Mouse (Mus musculus): Measurements from ENCODE around the gene Yme1l1. TPM values are rescaled to one million over a fixed set of nuclear protein-coding genes. Genes with fewer than 3 reads are reported as not detected.

The Yme1l1 gene
- total and polyA plus RNA-seq, 3 experiments: 58.6 to 131 (median 78.2) TPM

DNA sequence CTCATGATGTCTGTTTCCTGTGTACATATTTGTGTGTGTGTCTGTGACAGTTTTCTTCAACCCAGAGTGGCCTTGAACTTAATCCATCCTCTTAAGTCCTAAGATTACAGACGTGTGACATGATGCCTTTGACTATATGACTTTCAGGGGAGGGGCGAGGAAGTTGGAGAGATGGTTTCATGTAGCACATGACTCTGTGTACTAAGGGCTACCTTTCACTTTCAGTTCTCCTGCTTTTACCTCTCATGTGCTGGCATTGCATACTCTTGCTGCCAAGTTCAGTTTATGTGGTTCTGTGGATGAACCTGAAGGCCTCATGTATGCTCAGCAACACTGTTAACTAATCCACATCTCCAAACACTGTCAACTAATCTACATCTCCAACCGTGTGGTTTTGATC is 16.1 kb downstream of the Yme1l1 start:
- peaks cover 2 to 13% of the 10 kb centered on the region in 2 experiments; a peak in 2 of 4 replicates for H3K4me1 ChIP-seq (ENCODE audit: control insufficient read depth in 1 of 2, insufficient read depth in 2 of 2)
- peak overlapping the region; percentile 45 for H3K27ac ChIP-seq (ENCODE audit: insufficient read depth, low read depth)
- no peak overlapping the region for H3K4me3 ChIP-seq (replicated peaks in 1 of 3; ENCODE audit: low read depth in 2 of 3, low read length in 2 of 3, poor library complexity in 1 of 3)
- H3K79me2 ChIP-seq (replicated peaks; ENCODE audit: control insufficient read depth, extremely low read depth, insufficient read depth, poor library complexity, severe bottlenecking): peaks cover 4% of the 10 kb centered on the region
- in situ Hi-C loops (cut with MboI; ENCODE audit: low pct_ligation_motif_present, low pct_unique_long_range_greater_than_20kb, low sequenced_read_pairs) (no loop called here), dilution Hi-C loops (cut with MboI; ENCODE audit: extremely low pct_ligation_motif_present, extremely low pct_unique_long_range_greater_than_20kb, low sequenced_read_pairs) (no loop called here)
- peak; percentile 60 for DNase-seq (ENCODE audit: extremely low read depth)
- peaks cover 35 to 83% of the 10 kb centered on the region in 2 experiments for H3K36me3 ChIP-seq (replicated peaks in 1 of 2; ENCODE audit: control insufficient read depth in 1 of 2, insufficient read depth in 1 of 2, low read length in 1 of 2)
- TF ChIP-seq MYC (IDR thresholded peaks at IDR 0.05; ENCODE audit: low read depth, low read length): 0 out of 2 replicates have a peak, but pooled peaks have one; percentile 42
- no peak for TF ChIP-seq POLR2A (IDR thresholded peaks at IDR 0.05; ENCODE audit: low read depth, low read length)
- peak; percentile 72 for TF ChIP-seq BHLHE40 (IDR thresholded peaks at IDR 0.05; ENCODE audit: low read depth, low read length)
- peak; percentile 36; the same call in 1 of the 2 replicates for TF ChIP-seq ETS1 (conservative IDR thresholded peaks at IDR 0.05; ENCODE audit: low read depth, low read length)
- H3K9me3 ChIP-seq (replicated peaks; ENCODE audit: low read length): no peaks in the 10 kb centered on the region
- H3K4me2 ChIP-seq (ENCODE audit: insufficient read depth, low read depth, poor library complexity, severe bottlenecking): no peak overlapping the region; the same call in 1 of the 2 replicates
- no peak overlapping the region for H3K9ac ChIP-seq (ENCODE audit: insufficient read depth, low read depth)
- H3K27me3 ChIP-seq (replicated peaks): no peaks in the 10 kb centered on the region

DNA sequence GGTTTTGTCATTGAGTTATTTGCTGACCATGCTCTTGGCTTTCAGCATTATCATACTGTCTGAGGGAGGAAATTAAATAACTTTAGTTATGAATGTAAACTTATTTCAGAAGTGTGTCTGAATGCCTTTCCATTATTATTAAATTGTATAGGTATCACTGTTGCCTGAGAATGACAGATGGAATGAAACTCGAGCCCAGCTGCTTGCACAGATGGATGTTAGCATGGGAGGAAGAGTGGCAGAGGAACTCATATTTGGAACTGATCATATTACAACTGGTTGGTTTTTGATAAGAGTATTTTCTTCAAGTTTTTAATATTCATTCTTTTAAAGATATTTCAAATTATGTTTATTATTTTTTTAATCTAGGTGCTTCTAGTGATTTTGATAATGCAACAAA is 38.2 kb downstream of the Yme1l1 start:
- Histone ChIP-seq H3K27ac (ENCODE audit: insufficient read depth, low read depth) (no peak overlapping the region), H3K79me2 (replicated peaks; ENCODE audit: control insufficient read depth, extremely low read depth, insufficient read depth, poor library complexity, severe bottlenecking) (no peaks in the 10 kb centered on the region)

DNA sequence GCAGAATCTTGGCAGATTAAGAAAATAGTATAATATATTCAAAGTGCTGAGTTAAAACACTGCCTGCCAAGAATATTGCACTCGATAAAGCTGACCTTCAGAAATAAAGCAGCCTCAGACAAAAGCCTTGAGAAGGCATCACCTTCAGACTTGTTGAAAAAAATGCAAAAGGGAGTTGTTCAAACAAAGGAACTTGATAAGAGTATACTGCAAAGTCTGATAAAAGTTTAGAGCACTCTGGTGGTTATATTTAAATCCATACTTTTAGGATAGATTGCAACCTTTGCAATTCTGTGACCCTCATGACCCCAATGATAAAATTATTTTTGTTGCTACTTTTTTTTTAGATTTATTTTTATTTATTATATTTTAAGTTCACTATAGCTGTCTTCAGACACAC is 44.9 kb downstream of the Yme1l1 start:
- no peaks in the 10 kb centered on the region for H3K9me3 ChIP-seq (replicated peaks; ENCODE audit: low read length)
- dilution Hi-C loops (cut with MboI; ENCODE audit: extremely low pct_ligation_motif_present, extremely low pct_unique_long_range_greater_than_20kb, low sequenced_read_pairs) (no loop called here), in situ Hi-C loops (cut with MboI; ENCODE audit: low pct_ligation_motif_present, low pct_unique_long_range_greater_than_20kb, low sequenced_read_pairs) (no loop called here)
- H3K79me2 ChIP-seq (replicated peaks; ENCODE audit: control insufficient read depth, extremely low read depth, insufficient read depth, poor library complexity, severe bottlenecking): no peaks in the 10 kb centered on the region
- H3K4me3 ChIP-seq (replicated peaks in 1 of 3; ENCODE audit: low read depth in 2 of 3, low read length in 2 of 3, poor library complexity in 1 of 3): no peak overlapping the region
- H3K27me3 ChIP-seq (replicated peaks): no peaks in the 10 kb centered on the region
- no peaks in the 10 kb centered on the region for H3K4me1 ChIP-seq (ENCODE audit: control insufficient read depth in 1 of 2, insufficient read depth in 2 of 2)
- TF ChIP-seq ZC3H11A (IDR thresholded peaks at IDR 0.05; ENCODE audit: low read depth, low read length) (no peak), MXI1 (IDR thresholded peaks at IDR 0.05; ENCODE audit: low read depth, low read length) (no peak), SIN3A (IDR thresholded peaks at IDR 0.05; ENCODE audit: low read length) (no peak), JUN (IDR thresholded peaks at IDR 0.05; ENCODE audit: insufficient read depth, low read depth, low read length) (no peak), TBP (conservative IDR thresholded peaks at IDR 0.05; ENCODE audit: low read depth, low read length) (no peak), POLR2AphosphoS2 (IDR thresholded peaks at IDR 0.05; ENCODE audit: low read depth, low read length) (no peak), MEF2A (IDR thresholded peaks at IDR 0.05; ENCODE audit: borderline replicate concordance, low read depth, low read length) (no peak), CHD2 (IDR thresholded peaks at IDR 0.05; ENCODE audit: low read length) (no peak), CTCF (conservative IDR thresholded peaks at IDR 0.05 in 1 of 2, IDR thresholded peaks at IDR 0.05 in 1 of 2; ENCODE audit: low read depth in 2 of 2, low read length in 2 of 2) (no peak), USF2 (conservative IDR thresholded peaks at IDR 0.05; ENCODE audit: low read depth, low read length) (no peak), USF1 (IDR thresholded peaks at IDR 0.05; ENCODE audit: low read depth, low read length) (no peak), RAD21 (IDR thresholded peaks at IDR 0.05; ENCODE audit: low read depth, low read length) (no peak), EP300 (IDR thresholded peaks at IDR 0.05; ENCODE audit: low read length) (no peak), ELF1 (IDR thresholded peaks at IDR 0.05; ENCODE audit: low read depth, low read length) (no peak), IRF4 (IDR thresholded peaks at IDR 0.05; ENCODE audit: low read depth, low read length) (no peak), MAFK (IDR thresholded peaks at IDR 0.05; ENCODE audit: insufficient replicate concordance, low read length) (no peak)
- no peak overlapping the region for H3K9ac ChIP-seq (ENCODE audit: insufficient read depth, low read depth)
- no peak overlapping the region for H3K27ac ChIP-seq (ENCODE audit: insufficient read depth, low read depth)
- peaks cover 7 to 44% of the 10 kb centered on the region in 2 experiments for H3K36me3 ChIP-seq (replicated peaks in 1 of 2; ENCODE audit: control insufficient read depth in 1 of 2, insufficient read depth in 1 of 2, low read length in 1 of 2)
- no peak overlapping the region for H3K4me2 ChIP-seq (ENCODE audit: insufficient read depth, low read depth, poor library complexity, severe bottlenecking)
- no peak for DNase-seq (ENCODE audit: extremely low read depth)

More for the DNA sequence above, 38.2 kb downstream of the Yme1l1 start:
- H3K9ac ChIP-seq (ENCODE audit: insufficient read depth, low read depth): no peak overlapping the region
- H3K4me1 ChIP-seq (ENCODE audit: control insufficient read depth in 1 of 2, insufficient read depth in 2 of 2): no peaks in the 10 kb centered on the region
- no peaks in the 10 kb centered on the region for H3K27me3 ChIP-seq (replicated peaks)
- TF ChIP-seq JUND (conservative IDR thresholded peaks at IDR 0.05; ENCODE audit: low read depth, low read length) (no peak), MAX (IDR thresholded peaks at IDR 0.05; ENCODE audit: low read length) (no peak), POLR2A (IDR thresholded peaks at IDR 0.05; ENCODE audit: low read depth, low read length) (no peak), NELFE (IDR thresholded peaks at IDR 0.05; ENCODE audit: low read depth, low read length) (no peak), KAT2A (IDR thresholded peaks at IDR 0.05; ENCODE audit: insufficient replicate concordance, low read length) (no peak), JUN (IDR thresholded peaks at IDR 0.05; ENCODE audit: insufficient read depth, low read depth, low read length) (no peak), CHD2 (IDR thresholded peaks at IDR 0.05; ENCODE audit: low read length) (no peak), MAZ (IDR thresholded peaks at IDR 0.05; ENCODE audit: low read depth, low read length) (no peak), SIN3A (IDR thresholded peaks at IDR 0.05; ENCODE audit: low read length) (no peak), ETS1 (conservative IDR thresholded peaks at IDR 0.05; ENCODE audit: low read depth, low read length) (no peak), EP300 (IDR thresholded peaks at IDR 0.05; ENCODE audit: low read length) (no peak), IRF4 (IDR thresholded peaks at IDR 0.05; ENCODE audit: low read depth, low read length) (no peak), USF2 (conservative IDR thresholded peaks at IDR 0.05; ENCODE audit: low read depth, low read length) (no peak), MAFK (IDR thresholded peaks at IDR 0.05; ENCODE audit: insufficient replicate concordance, low read length) (no peak), TCF12 (IDR thresholded peaks at IDR 0.05; ENCODE audit: low read depth, low read length) (no peak), USF1 (IDR thresholded peaks at IDR 0.05; ENCODE audit: low read depth, low read length) (no peak), RCOR1 (conservative IDR thresholded peaks at IDR 0.05; ENCODE audit: low read depth, low read length) (no peak), ZKSCAN1 (IDR thresholded peaks at IDR 0.05; ENCODE audit: borderline replicate concordance, low read depth, low read length) (no peak)
- H3K9me3 ChIP-seq (replicated peaks; ENCODE audit: low read length): no peaks in the 10 kb centered on the region
- peaks cover 32 to 80% of the 10 kb centered on the region in 2 experiments for H3K36me3 ChIP-seq (replicated peaks in 1 of 2; ENCODE audit: control insufficient read depth in 1 of 2, insufficient read depth in 1 of 2, low read length in 1 of 2)
- no peak overlapping the region for H3K4me2 ChIP-seq (ENCODE audit: insufficient read depth, low read depth, poor library complexity, severe bottlenecking)
- H3K4me3 ChIP-seq (replicated peaks in 1 of 3; ENCODE audit: low read depth in 2 of 3, low read length in 2 of 3, poor library complexity in 1 of 3): no peak overlapping the region
- in situ Hi-C loops (cut with MboI; ENCODE audit: low pct_ligation_motif_present, low pct_unique_long_range_greater_than_20kb, low sequenced_read_pairs): no loop called here
- dilution Hi-C loops (cut with MboI; ENCODE audit: extremely low pct_ligation_motif_present, extremely low pct_unique_long_range_greater_than_20kb, low sequenced_read_pairs): no loop called here
- no peak for DNase-seq (ENCODE audit: extremely low read depth)
